Mouse (Mus musculus) MEL (cell line): ENCODE results near the gene Baz2a.

Experiments
- CTCF ChIP-seq, 3 experiments: IDR thresholded peaks in 2 of 3; conservative IDR thresholded peaks in 1 of 3; 2 replicates each; pipeline ENCODE4 v1.5.1; 2011 to 2012; ENCODE audit warnings: low read length in 3 of 3, low read depth in 2 of 3, mild to moderate bottlenecking in 2 of 3, improper control_type of control experiment in 1 of 3, inconsistent platforms in 1 of 3, mixed read lengths in 1 of 3, moderate library complexity in 1 of 3; ENCODE audit not compliant: control insufficient read depth in 1 of 3, insufficient read depth in 1 of 3, poor library complexity in 1 of 3, severe bottlenecking in 1 of 3
- GABPA ChIP-seq: IDR thresholded peaks from 2 replicates; pipeline ENCODE4 v1.6.1; 2012; ENCODE audit warnings: low read depth, mild to moderate bottlenecking, inconsistent platforms, low read length, improper control_type of control experiment, moderate library complexity
- MYB ChIP-seq: IDR thresholded peaks from 2 replicates; pipeline ENCODE4 v1.6.1; 2011; ENCODE audit warnings: mild to moderate bottlenecking, low read depth, low read length, improper control_type of control experiment
- MYC ChIP-seq: IDR thresholded peaks from 2 replicates; pipeline ENCODE4 v1.6.1; 2011; ENCODE audit warnings: low read depth, mild to moderate bottlenecking, low read length, improper control_type of control experiment, moderate library complexity
- NRF1 ChIP-seq: IDR thresholded peaks from 2 replicates; pipeline ENCODE4 v1.6.1; 2014; ENCODE audit warnings: low read depth, mild to moderate bottlenecking, inconsistent platforms, low read length, improper control_type of control experiment, moderate library complexity; ENCODE audit not compliant: poor library complexity, insufficient read depth, severe bottlenecking
- POLR2A ChIP-seq, 2 experiments: IDR thresholded peaks; 2 replicates each; pipeline ENCODE4 v1.6.1; 2011 to 2012; ENCODE audit warnings: low read length in 2 of 2, mild to moderate bottlenecking in 2 of 2, control low read depth in 1 of 2, improper control_type of control experiment in 1 of 2, low read depth in 1 of 2, moderate library complexity in 1 of 2; ENCODE audit not compliant: control insufficient read depth in 1 of 2, insufficient read depth in 1 of 2, poor library complexity in 1 of 2
- USF1 ChIP-seq: IDR thresholded peaks from 2 replicates; pipeline ENCODE4 v1.6.1; 2014; ENCODE audit warnings: low read depth, mild to moderate bottlenecking, inconsistent platforms, low read length, improper control_type of control experiment, moderate library complexity

DNA sequence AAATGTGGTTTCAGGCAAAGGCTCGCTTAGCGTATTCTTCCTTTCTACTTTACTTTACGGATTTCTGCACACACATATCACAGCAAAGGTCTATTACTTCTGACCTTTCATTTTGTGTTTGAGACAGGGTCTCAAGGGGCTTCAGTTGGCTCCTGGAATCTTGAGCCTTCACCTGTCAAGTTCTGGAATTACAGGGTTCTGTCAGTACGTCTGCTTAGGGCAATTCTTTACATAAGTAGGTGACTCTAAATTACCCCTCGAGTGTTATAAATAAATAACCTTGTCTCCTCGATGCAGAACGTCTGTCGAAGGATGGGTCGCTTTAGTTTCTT lies 8.9 kb upstream of the Baz2a start:
- TF ChIP-seq POLR2A (IDR thresholded peaks at IDR 0.05; ENCODE audit: control insufficient read depth in 1 of 2, insufficient read depth in 1 of 2, low read depth in 1 of 2, low read length in 2 of 2, poor library complexity in 1 of 2) (no peak), MYC (no peak), NRF1 (no peak), GABPA (no peak), USF1 (no peak), MYB (no peak), CTCF (IDR thresholded peaks at IDR 0.05 in 2 of 3, conservative IDR thresholded peaks at IDR 0.05 in 1 of 3; ENCODE audit: control insufficient read depth in 1 of 3, insufficient read depth in 1 of 3, low read depth in 2 of 3, low read length in 3 of 3, poor library complexity in 1 of 3, severe bottlenecking in 1 of 3) (no peak)
